Mouse (Mus musculus) thymus, postnatal 0 days (tissue): ENCODE results near the gene Gm44973. TPM values are rescaled to one million over a fixed set of nuclear protein-coding genes. Genes with fewer than 3 reads are reported as not detected.

Experiments
- DNase-seq: peaks from one replicate; pipeline ENCODE4 v3.0.0-alpha.2; 2015; ENCODE audit warnings: low spot score
- polyA plus RNA-seq: library from polyadenylated mRNA; unstranded; fragments of >200 nt; fragmentation: Nextera tagmentation; extraction: Ambion mirVana; gene quantifications from 2 replicates; pipeline ENCODE4 v1.2.1, GENCODE M21; 2015

The Gm44973 gene
- polyA plus RNA-seq, 1 experiment from 2014 or later = 5.4 TPM

- DNase-seq = peak; percentile 98
These were observed 64.9 kb downstream of the Gm44973 start, which contains the start of gene Epn1 for GRCm38 (mm10) chr7:5080010-5080751. Gene Epn1, plus strand, starts transcription at chr7:5080235.

DNA sequence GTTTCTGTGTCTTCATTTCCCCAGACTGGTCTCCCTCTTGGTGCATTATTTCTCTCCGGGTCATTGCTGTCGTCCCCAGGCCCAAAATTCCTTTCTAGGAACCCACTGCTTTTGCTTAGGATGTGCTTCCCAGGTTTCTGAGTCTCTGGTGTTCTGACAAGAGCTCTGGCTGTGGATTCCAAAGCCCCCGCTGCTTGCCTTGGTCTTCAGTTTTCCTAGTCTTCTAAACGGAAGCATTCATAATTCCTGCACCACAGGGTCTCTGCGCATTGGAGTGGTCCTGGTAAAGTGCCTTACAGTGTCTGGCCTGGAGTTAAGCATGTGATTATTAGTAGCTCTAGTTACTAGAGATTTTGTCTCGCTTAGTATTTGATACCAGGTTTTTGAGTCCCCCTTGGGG, 65.5 kb downstream of the Gm44973 start:
- DNase-seq = no peak

- no peak for DNase-seq
These were observed 65.9 kb downstream of the Gm44973 start for GRCm38 (mm10) chr7:5081241-5081640.

- DNase-seq = no peak
These were observed 66.6 kb downstream of the Gm44973 start for GRCm38 (mm10) chr7:5081939-5082338.

Other genes with a start within 250 kb of the Gm44973 start
- not detected in 2 replicates for gene Fam71e2, start 244.2 kb upstream of the Gm44973 start, polyA plus RNA-seq
- gene Il11, start 232.6 kb upstream of the Gm44973 start, polyA plus RNA-seq = 0.13 and 0.30 TPM in 2 replicates
- 0.23 TPM in 1 of 2 replicates, not detected in the other for gene Tmem190, start 232.6 kb upstream of the Gm44973 start, polyA plus RNA-seq
- 9.6 and 11.7 TPM in 2 replicates for gene Tmem238, start 225.8 kb upstream of the Gm44973 start, polyA plus RNA-seq
- gene Rpl28, start 222.6 kb upstream of the Gm44973 start, polyA plus RNA-seq = 546 and 590 TPM in 2 replicates
- gene Ube2s, start 202.9 kb upstream of the Gm44973 start, polyA plus RNA-seq = 413 and 414 TPM in 2 replicates
- not detected in 2 replicates for gene Shisa7, start 170.8 kb upstream of the Gm44973 start, polyA plus RNA-seq
- gene Isoc2b, start 145.2 kb upstream of the Gm44973 start, polyA plus RNA-seq = 19.9 and 22.0 TPM in 2 replicates
- 0.72 and 0.81 TPM in 2 replicates for gene Isoc2a, start 138.3 kb upstream of the Gm44973 start, polyA plus RNA-seq
- gene Gm36210, start 109.0 kb upstream of the Gm44973 start, polyA plus RNA-seq = 0.10 TPM in 2 replicates
- gene Zfp628, start 100.3 kb upstream of the Gm44973 start, polyA plus RNA-seq = 2.7 and 3.1 TPM in 2 replicates
- gene Nat14, start 93.5 kb upstream of the Gm44973 start, polyA plus RNA-seq = 0.22 and 0.60 TPM in 2 replicates
- gene Ssc5d, start 89.7 kb upstream of the Gm44973 start, polyA plus RNA-seq = 0.07 and 0.19 TPM in 2 replicates
- gene Sbk2, start 51.1 kb upstream of the Gm44973 start, polyA plus RNA-seq = 0.09 and 0.21 TPM in 2 replicates
- gene Sbk3, start 44.3 kb upstream of the Gm44973 start, polyA plus RNA-seq = not detected in 2 replicates
- gene Zfp579, start 19.3 kb upstream of the Gm44973 start, polyA plus RNA-seq = 18.7 and 22.3 TPM in 2 replicates
- 14.9 and 18.2 TPM in 2 replicates for gene Zfp524, start 1.1 kb upstream of the Gm44973 start, polyA plus RNA-seq
- gene Fiz1, start 799 bp upstream of the Gm44973 start, polyA plus RNA-seq = 32.3 and 33.5 TPM in 2 replicates
- 5.1 and 5.9 TPM in 2 replicates for gene Zfp865, start 4.9 kb downstream of the Gm44973 start, polyA plus RNA-seq
- 0.27 TPM in 1 of 2 replicates, not detected in the other for gene Ccdc106, start 5.1 kb downstream of the Gm44973 start, polyA plus RNA-seq
- gene 4632433K11Rik, start 18.6 kb downstream of the Gm44973 start, polyA plus RNA-seq = not detected in 2 replicates
- 3.8 and 4.4 TPM in 2 replicates for gene Zfp784, start 22.9 kb downstream of the Gm44973 start, polyA plus RNA-seq
- gene Zfp580, start 36.0 kb downstream of the Gm44973 start, polyA plus RNA-seq = 15.2 and 15.4 TPM in 2 replicates
- 131 and 138 TPM in 2 replicates for gene U2af2, start 46.6 kb downstream of the Gm44973 start, polyA plus RNA-seq
- 42.6 and 44.8 TPM in 2 replicates for gene Epn1, start 64.7 kb downstream of the Gm44973 start, polyA plus RNA-seq
- gene Rfpl4, start 101.5 kb downstream of the Gm44973 start, polyA plus RNA-seq = not detected in 2 replicates
- gene Rasl2-9, start 110.5 kb downstream of the Gm44973 start, polyA plus RNA-seq = 0.13 and 0.40 TPM in 2 replicates
- not detected in 2 replicates for gene Vmn1r55, start 134.2 kb downstream of the Gm44973 start, polyA plus RNA-seq
- gene Vmn1r56, start 181.3 kb downstream of the Gm44973 start, polyA plus RNA-seq = not detected in 2 replicates
- gene Vmn1r57, start 203.0 kb downstream of the Gm44973 start, polyA plus RNA-seq = not detected in 2 replicates